Mouse (Mus musculus) left cerebral cortex, postnatal 36 days (tissue): ENCODE data around the gene Ppp1r12b. TPM values are rescaled to one million over a fixed set of nuclear protein-coding genes. Genes with fewer than 3 reads are reported as not detected.

Experiments
- DNase-seq, 2 experiments: peaks; one replicate each; pipeline ENCODE4 v3.0.0; 2021 to 2022; ENCODE audit warnings: low spot score in 2 of 2, mixed read lengths in 1 of 2
- intact Hi-C: fragments of 180-260 bp; cut with DNase I; formaldehyde crosslinking; loops from one replicate; pipeline ENCODE4 v1.15.1; 2025
- total RNA-seq, 2 experiments: library from RNA; stranded (reverse); gene quantifications; 2 replicates each; pipeline ENCODE4 v1.2.3; 2021

Ppp1r12b gene
- total RNA-seq, 2 experiments from 2014 or later = 75.6 to 88.7 TPM

DNA sequence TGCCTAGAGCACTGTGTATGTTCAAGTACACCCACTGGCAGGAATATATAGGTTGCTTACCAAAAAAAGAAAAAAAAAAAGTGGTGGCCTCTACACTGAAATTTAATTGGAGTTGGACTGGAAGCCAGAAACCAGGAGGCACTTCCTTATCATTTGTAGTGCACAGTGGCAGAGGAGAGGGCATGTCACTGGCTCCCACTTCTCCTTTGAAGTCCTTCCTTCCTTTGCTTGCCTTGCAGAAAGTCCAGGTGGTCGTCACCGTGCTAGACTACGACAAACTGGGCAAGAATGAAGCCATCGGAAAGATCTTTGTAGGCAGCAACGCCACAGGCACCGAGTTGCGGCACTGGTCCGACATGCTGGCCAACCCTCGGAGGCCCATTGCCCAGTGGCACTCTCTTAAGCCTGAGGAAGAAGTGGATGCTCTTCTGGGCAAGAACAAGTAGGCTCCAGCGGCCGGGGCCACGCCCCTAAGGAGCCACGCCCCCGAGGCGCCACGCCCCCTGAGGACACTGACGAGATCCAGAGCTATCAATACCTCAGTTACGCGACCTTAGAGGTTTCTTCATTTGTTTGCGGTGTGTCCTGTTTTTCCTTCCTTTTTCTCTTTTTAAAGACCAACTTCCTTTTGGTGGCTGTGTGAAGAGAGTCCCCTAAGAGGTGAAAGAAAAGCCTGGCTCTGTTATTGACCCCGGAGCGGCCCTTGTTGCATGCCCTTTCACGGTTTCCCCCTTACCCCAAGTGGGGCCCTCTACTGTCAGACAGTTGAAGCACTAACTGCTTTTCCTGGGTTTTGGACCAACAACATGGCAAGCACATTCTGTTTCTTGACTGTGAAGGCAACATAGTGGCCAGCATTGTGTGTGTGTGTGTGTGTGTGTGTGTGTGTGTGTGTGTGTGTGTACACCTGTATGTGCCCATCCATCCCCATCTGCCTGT, 208.2 kb downstream of the Ppp1r12b start:
- no peak for DNase-seq
- intact Hi-C loops = no loop called here

- DNase-seq = no peak
- intact Hi-C loops = no loop called here
Measured at GRCm38 (mm10) chr1:134745648-134746047, 210.1 kb downstream of the Ppp1r12b start.

DNA sequence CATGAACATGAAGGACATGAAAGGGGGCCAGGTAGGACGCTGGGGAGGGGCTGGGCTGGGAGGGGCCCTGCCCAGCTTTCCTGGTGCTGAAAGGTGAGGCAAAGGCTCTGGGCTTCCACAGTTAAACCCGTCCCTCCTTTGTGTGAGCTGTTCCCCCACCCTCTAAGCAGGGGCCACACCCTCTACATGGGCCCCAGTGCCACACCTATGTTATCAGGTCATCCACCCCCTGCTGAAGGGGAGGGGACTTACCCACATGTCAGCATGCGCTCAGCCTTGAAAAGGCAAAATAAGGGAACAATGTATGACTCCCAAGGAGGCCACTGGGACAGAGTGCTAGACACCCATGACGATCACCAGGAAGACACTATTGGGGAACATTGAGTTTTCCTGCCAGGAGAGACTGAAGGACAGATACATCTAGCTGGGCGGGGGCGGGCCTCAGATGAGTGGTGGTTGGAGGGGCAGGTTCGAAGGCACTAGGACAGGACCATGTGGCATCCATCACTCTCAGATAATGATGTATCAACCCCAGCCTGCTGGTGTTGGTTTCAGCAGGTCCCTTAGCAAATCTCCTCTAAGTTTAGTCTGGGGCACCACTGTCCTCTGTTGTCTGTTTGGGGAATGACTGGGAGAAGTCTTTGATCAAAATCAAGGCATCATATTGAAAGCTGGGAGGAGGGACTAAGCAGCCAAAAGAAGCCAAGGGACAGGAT, 213.6 kb downstream of the Ppp1r12b start:
- intact Hi-C loops = no loop called here
- no peak for DNase-seq

- DNase-seq = no peak
- intact Hi-C loops = no loop called here
Measured at GRCm38 (mm10) chr1:134741433-134741832, 214.3 kb downstream of the Ppp1r12b start.

- intact Hi-C loops = no loop called here
- DNase-seq = no peak
Measured at GRCm38 (mm10) chr1:134737463-134737862, 218.3 kb downstream of the Ppp1r12b start.

GRCm38 (mm10) chr1:134733659-134734058, 222.1 kb downstream of the Ppp1r12b start:
- no peak for DNase-seq
- intact Hi-C loops = no loop called here

DNA sequence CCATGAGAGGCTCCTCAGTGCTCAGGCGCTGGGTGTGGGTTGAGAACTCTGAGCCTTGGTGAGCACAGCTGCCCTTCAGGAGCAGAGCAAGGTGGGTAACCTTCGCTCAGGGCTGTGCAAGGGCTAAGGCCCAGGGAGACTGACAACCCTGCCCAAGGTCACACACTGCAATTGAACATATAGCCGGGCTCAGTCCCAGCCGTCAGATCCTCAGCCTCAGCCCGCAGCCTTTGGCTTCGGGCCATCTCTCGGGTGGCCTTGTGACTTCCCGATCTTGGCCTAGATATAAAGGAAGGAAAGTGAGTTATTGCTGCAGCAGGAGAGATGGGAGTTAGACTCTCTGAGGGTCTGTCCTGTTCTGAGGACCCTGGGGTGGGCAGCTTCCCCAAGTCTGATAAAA, 228.5 kb downstream of the Ppp1r12b start:
- intact Hi-C loops = no loop called here
- DNase-seq = no peak

DNA sequence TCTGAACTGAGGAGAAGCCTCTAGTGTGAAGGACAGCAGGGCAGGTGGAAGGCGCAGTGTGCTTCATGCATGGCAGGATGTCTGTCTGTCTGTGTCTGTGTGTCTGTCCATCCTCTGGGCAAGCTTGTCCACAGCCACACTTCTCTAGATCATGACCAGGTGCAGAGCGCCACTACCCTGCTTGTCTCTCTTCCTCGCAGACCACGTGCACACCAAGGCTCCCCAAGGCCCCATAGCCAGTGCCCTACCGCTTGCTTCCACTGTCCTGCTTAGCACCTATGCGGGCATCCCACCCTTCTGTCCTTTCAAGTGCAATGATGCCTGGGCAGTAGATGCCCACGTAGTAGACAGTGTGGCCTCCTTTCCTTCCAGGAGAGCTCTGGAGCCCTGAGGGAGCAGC, 229.3 kb downstream of the Ppp1r12b start:
- intact Hi-C loops = no loop called here

GRCm38 (mm10) chr1:134725276-134725675, 230.5 kb downstream of the Ppp1r12b start:
- intact Hi-C loops = no loop called here
- peak in 1 of 2 experiments; percentile 40 for DNase-seq

More for the DNA sequence above, 229.3 kb downstream of the Ppp1r12b start:
- DNase-seq = no peak

DNA sequence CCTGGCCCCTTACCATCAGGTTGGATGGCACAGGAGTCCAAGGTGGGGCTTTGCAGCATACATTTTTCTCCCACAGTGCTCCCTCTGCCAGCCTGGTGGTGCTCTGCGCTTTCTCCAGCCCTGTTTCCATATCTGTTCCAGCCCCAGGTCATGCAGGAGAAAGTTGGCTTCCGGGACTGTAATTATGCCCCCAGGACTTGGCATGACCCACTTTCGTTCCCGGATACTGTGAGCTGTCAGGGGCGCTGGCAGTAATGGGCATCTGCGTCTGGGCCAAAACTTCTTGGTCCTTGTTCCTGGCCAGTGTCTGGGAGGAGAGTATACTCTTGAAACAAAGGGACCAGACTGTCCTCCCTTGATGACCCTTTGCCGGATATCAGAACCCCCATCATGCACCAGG, 232.9 kb downstream of the Ppp1r12b start:
- DNase-seq = no peak
- intact Hi-C loops = no loop called here

DNA sequence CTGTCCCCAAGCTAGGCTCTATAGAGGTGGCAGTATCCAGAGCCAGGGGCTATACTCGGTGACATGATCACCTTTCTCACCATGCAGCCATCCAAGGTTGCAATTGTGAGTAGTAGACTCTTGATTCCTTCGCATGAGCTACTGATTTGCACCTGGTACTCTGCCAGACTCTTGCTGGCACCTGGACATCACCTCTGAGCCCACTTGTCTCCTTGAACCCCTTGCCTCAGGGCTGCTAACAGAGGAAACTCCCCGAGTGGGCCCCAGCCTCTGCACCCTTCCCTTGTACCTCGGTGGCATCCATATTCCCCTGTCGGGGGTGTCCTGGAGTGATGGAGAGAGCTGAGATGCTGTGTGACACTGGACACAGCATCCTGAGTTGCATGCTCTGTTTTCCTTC, 234.3 kb downstream of the Ppp1r12b start:
- intact Hi-C loops = no loop called here
- no peak for DNase-seq

- intact Hi-C loops = no loop called here
- DNase-seq = peak in 1 of 2 experiments; percentile 31
Measured at GRCm38 (mm10) chr1:134719718-134720304, 235.9 kb downstream of the Ppp1r12b start.

- intact Hi-C loops = no loop called here
- no peak for DNase-seq
Measured at GRCm38 (mm10) chr1:134715092-134715491, 240.7 kb downstream of the Ppp1r12b start.

DNA sequence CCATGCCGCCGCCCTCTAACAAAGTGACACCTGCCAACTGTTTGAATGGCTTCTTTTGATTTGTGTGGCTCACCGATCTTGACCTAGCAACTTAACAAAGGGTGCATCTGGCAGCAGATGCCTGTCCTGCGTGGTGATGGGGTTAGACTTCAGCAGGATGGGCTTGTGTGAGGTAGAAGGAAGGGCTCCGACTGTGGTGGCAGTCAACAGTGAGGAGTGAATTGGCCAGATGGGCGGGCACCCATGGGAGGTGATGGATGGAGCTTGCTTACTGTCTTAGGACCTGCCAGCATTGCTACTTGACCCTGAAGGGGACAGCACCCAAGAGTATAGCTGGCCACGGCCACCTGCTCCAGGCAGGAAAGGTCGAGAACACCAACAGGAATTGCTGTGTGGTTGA, 241.6 kb downstream of the Ppp1r12b start:
- intact Hi-C loops = no loop called here
- no peak for DNase-seq

- intact Hi-C loops = no loop called here
- DNase-seq = no peak
Measured at GRCm38 (mm10) chr1:134713421-134713969, 242.2 kb downstream of the Ppp1r12b start.

DNA sequence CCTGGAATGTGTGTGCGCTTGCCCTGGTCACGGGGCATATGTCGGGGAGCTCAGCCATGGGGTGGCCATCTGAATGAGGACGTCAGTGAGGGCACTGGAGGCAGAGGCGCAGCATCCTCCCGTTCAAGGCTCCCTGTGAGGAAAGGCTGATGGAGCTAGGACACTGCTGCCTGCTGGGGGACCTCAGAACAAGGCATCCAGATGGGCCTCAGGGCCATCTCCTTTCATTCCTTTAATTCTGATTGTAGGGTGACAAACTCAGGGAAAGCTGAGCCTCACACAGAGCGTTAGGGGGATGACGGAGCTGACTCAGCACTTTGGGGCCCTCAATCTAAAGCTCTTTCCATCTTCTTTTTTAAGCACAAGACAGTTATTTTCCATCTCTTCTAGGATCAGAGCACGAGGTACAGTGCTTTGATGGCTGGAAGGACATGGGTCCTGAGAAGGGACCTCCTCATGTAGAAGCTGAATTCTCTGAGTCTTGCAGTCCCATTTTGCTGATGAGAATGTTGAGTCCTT, 242.9 kb downstream of the Ppp1r12b start:
- no peak for DNase-seq
- intact Hi-C loops = no loop called here

GRCm38 (mm10) chr1:134711653-134712052, 244.1 kb downstream of the Ppp1r12b start:
- intact Hi-C loops = no loop called here

GRCm38 (mm10) chr1:134711061-134711460, 244.7 kb downstream of the Ppp1r12b start:
- intact Hi-C loops = no loop called here
- DNase-seq = no peak

More at GRCm38 (mm10) chr1:134711653-134712052, 244.1 kb downstream of the Ppp1r12b start:
- DNase-seq = no peak

- DNase-seq = no peak
- intact Hi-C loops = no loop called here
Measured at GRCm38 (mm10) chr1:134709411-134710306, 246.1 kb downstream of the Ppp1r12b start.
